Mouse (Mus musculus): ENCODE measurements around the gene Tm4sf20. TPM values are rescaled to one million over a fixed set of nuclear protein-coding genes. Genes with fewer than 3 reads are reported as not detected.

Gene Tm4sf20
- total RNA-seq, 2 experiments from 2014 or later, result not detected

Other genes with a start within 250 kb of the Tm4sf20 start
- gene Col4a4, start 181.6 kb downstream of the Tm4sf20 start, total RNA-seq (2021), result 1 to 10 TPM; 4.2 to 4.7 TPM
- 1 to 10 TPM; 1.1 to 1.5 TPM for gene Col4a3, start 181.5 kb downstream of the Tm4sf20 start, total RNA-seq (2021)
- gene Mff, start 43.6 kb downstream of the Tm4sf20 start, total RNA-seq (2021), result 100 to 1,000 TPM; 162 to 180 TPM
- not detected for gene Gm47791, start 2.8 kb upstream of the Tm4sf20 start, total RNA-seq (2021)
- 10 to 100 TPM; 27.3 to 27.5 TPM for gene Agfg1, start 71.0 kb upstream of the Tm4sf20 start, total RNA-seq (2021)
- gene A030005L19Rik, start 144.9 kb upstream of the Tm4sf20 start, total RNA-seq (2021), result not detected
- gene A030014E15Rik, start 156.5 kb upstream of the Tm4sf20 start, total RNA-seq (2021), result not detected
- not detected for gene Gm6217, start 162.9 kb upstream of the Tm4sf20 start, total RNA-seq (2021)
- not detected for gene A030003K21Rik, start 174.9 kb upstream of the Tm4sf20 start, total RNA-seq (2021)
- not detected for gene Gm7544, start 187.6 kb upstream of the Tm4sf20 start, total RNA-seq (2021)
- gene Gm47955, start 191.8 kb upstream of the Tm4sf20 start, total RNA-seq (2021), result not detected
- gene Gm47959, start 232.1 kb upstream of the Tm4sf20 start, total RNA-seq (2021), result not detected